Mouse (Mus musculus) midbrain, embryonic 10.5 days (tissue): ENCODE data around the gene Snapc1. TPM values are rescaled to one million over a fixed set of nuclear protein-coding genes. Genes with fewer than 3 reads are reported as not detected.

Source experiments
- DNase-seq: peaks from one replicate; pipeline ENCODE4 v3.0.0-alpha.2; 2017; ENCODE audit warnings: low spot score
- H3K27ac ChIP-seq: fragments of 300-500 bp; sonication (generic); replicated peaks from 2 replicates; pipeline ENCODE4 v1.5.1; 2016; ENCODE audit warnings: mild to moderate bottlenecking
- H3K27me3 ChIP-seq: fragments of 300-500 bp; sonication (generic); 2 replicates; pipeline ENCODE4 v1.6.1; 2016; ENCODE audit warnings: low read depth, mild to moderate bottlenecking; ENCODE audit not compliant: poor library complexity, severe bottlenecking
- H3K36me3 ChIP-seq: fragments of 300-500 bp; sonication (generic); 2 replicates; pipeline ENCODE4 v1.6.1; 2016; ENCODE audit warnings: mild to moderate bottlenecking, moderate library complexity
- H3K4me1 ChIP-seq: fragments of 300-500 bp; sonication (generic); 2 replicates; pipeline ENCODE4 v1.6.1; 2016
- H3K4me3 ChIP-seq: fragments of 300-500 bp; sonication (generic); 2 replicates; pipeline ENCODE4 v1.5.1; 2016; ENCODE audit warnings: mild to moderate bottlenecking, moderate library complexity
- H3K9me3 ChIP-seq: fragments of 300-500 bp; sonication (generic); replicated peaks from 2 replicates; pipeline ENCODE4 v1.6.1; 2016; ENCODE audit warnings: mild to moderate bottlenecking
- WGBS: fragments of 180-500 bp; shearing (Covaris S2); methylation state at CpG from one replicate; pipeline ENCODE4 v1.1.7; 2016; 5-methylcytosine and 5-hydroxymethylcytosine counted together
- polyA plus RNA-seq: library from polyadenylated mRNA; unstranded; fragments of >200 nt; fragmentation: Nextera tagmentation; extraction: Ambion mirVana; gene quantifications from 2 replicates; pipeline ENCODE4 v1.2.1, GENCODE M21; 2016

Snapc1 gene
- polyA plus RNA-seq, 1 experiment from 2014 or later: 22.8 TPM

GRCm38 (mm10) chr12:74002449-74002848, 38.2 kb downstream of the Snapc1 start:
- 92% methylated on average over 9 of the region's 9 CpGs for WGBS
- H3K9me3 ChIP-seq: no peaks in the 10 kb centered on the region
- no peaks in the 10 kb centered on the region for H3K36me3 ChIP-seq
- H3K27ac ChIP-seq: no peak overlapping the region
- H3K4me1 ChIP-seq: peaks cover 8% of the 10 kb centered on the region
- DNase-seq: no peak
- no peak overlapping the region for H3K4me3 ChIP-seq
- peaks cover 24% of the 10 kb centered on the region for H3K27me3 ChIP-seq

DNA sequence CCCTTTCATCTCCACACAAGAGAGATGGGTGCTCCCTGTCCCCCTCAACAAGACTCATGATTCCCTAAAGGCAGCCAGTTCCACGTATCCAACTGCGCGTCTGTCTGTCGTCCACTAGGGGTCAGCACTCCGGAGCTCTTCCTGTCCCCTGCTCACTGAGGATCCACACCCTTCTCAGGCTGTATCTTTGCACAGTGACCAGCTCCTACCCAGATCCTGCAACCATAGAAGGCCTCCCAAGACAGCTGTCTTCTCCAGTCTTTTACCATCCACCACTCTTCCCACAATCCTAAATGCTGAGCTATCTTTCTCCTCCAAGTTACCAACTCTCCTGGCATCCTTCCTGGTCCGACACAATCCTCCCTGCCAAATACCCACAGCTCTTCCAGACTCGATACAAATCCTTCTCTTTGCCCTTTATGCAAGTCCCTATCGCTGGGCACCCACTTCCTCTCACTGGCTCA, 45.2 kb downstream of the Snapc1 start:
- Histone ChIP-seq H3K27me3 (no peaks in the 10 kb centered on the region), H3K36me3 (no peaks in the 10 kb centered on the region), H3K27ac (no peak overlapping the region), H3K4me1 (0 out of 2 replicates have a peak, but pooled peaks cover 5% of the 10 kb centered on the region), H3K9me3 (no peaks in the 10 kb centered on the region), H3K4me3 (no peak overlapping the region)
- DNase-seq: peak; percentile 48
- WGBS: 26% methylated on average over 8 of the region's 8 CpGs

GRCm38 (mm10) chr12:74013739-74014138, 49.5 kb downstream of the Snapc1 start:
- H3K9me3 ChIP-seq: no peaks in the 10 kb centered on the region
- 2% methylated on average over 6 of the region's 6 CpGs for WGBS

DNA sequence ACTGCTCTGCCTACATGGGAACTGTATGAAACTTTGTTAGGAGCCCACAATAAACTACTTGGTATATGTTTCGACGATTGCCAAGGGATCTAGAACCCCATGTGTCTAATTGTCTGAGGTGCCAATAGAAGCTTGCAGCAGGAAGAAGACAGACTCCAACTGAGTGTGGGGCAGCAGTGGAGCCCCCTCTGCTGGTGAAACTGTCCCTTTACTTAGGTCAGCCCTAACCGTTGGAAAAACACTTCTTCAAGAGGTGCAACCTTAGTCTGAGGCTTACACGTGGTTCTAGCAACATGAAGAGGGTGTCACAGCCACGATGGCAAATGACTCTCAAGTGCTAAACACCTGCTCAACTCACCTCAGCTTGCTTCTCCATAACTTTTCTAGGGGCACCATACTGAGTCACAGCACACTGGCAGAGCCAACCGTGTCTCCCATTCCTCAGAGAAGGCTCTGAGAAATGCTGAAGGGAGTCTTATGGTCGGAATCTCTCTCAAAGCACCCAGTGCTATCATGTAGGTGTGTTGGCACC, 50.5 kb downstream of the Snapc1 start:
- Histone ChIP-seq H3K4me1 (0 out of 2 replicates have a peak, but pooled peaks cover 5% of the 10 kb centered on the region), H3K36me3 (no peaks in the 10 kb centered on the region), H3K4me3 (no peak overlapping the region), H3K27me3 (no peaks in the 10 kb centered on the region), H3K9me3 (no peaks in the 10 kb centered on the region), H3K27ac (no peak overlapping the region)
- DNase-seq: no peak
- 64% methylated on average over 7 of the region's 7 CpGs for WGBS

More at GRCm38 (mm10) chr12:74013739-74014138, 49.5 kb downstream of the Snapc1 start:
- peak; percentile 78 for DNase-seq
- no peak overlapping the region for H3K27ac ChIP-seq
- H3K27me3 ChIP-seq: no peaks in the 10 kb centered on the region
- no peak overlapping the region for H3K4me3 ChIP-seq
- no peaks in the 10 kb centered on the region for H3K36me3 ChIP-seq
- H3K4me1 ChIP-seq: 0 out of 2 replicates have a peak, but pooled peaks cover 5% of the 10 kb centered on the region

DNA sequence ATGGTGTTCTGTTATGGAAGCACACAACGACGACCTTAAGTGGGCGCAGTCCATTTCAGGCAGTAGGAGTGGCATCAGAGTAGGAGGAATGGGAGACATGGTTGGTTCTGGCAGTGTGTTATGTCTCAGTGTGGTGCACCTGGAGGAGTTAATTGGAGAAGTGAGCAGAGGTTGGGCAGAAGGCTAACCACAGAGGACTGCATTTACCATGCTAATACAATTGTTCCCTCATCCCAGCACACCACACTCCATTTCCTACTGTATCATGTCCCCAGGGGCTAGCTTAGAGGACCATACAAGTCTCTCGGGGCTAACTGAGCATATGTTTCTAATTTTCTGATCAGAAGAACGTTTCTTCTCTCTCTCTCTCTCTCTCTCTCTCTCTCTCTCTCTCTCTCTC, 51.2 kb downstream of the Snapc1 start:
- no peak overlapping the region for H3K27ac ChIP-seq
- WGBS: 79% methylated on average over 5 of the region's 5 CpGs
- no peaks in the 10 kb centered on the region for H3K36me3 ChIP-seq
- no peaks in the 10 kb centered on the region for H3K27me3 ChIP-seq
- H3K9me3 ChIP-seq: no peaks in the 10 kb centered on the region
- DNase-seq: no peak
- no peak overlapping the region for H3K4me3 ChIP-seq
- 0 out of 2 replicates have a peak, but pooled peaks cover 5% of the 10 kb centered on the region for H3K4me1 ChIP-seq

DNA sequence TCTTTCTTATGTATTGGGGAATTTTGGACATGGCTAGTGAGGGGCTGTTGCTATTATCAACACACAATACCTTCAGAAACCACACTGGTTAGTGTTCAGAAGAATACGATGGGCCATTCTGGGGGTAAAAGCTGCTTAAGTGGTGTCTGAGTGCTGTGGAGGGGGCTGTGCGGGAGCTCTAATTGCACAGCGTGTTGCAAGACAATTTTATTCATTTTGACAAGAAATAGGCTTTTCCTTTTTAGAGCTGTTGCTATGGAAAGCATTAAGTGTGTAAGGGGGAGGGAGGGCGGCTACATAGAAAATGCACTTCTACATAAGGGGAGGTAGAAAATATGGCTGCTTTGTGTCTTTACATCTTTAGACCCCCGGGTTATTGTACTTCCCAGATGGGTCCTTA, 59.0 kb downstream of the Snapc1 start:
- H3K36me3 ChIP-seq: no peaks in the 10 kb centered on the region
- H3K9me3 ChIP-seq: no peaks in the 10 kb centered on the region
- H3K4me3 ChIP-seq: no peak overlapping the region
- WGBS: 69% methylated on average over 5 of the region's 5 CpGs
- no peaks in the 10 kb centered on the region for H3K27me3 ChIP-seq
- H3K4me1 ChIP-seq: peaks cover 4% of the 10 kb centered on the region; the same call in 1 of the 2 replicates
- DNase-seq: no peak
- H3K27ac ChIP-seq: no peak overlapping the region

GRCm38 (mm10) chr12:74024912-74025311, 60.6 kb downstream of the Snapc1 start:
- Histone ChIP-seq H3K27ac (no peak overlapping the region), H3K4me3 (no peak overlapping the region), H3K4me1 (peaks cover 4% of the 10 kb centered on the region; the same call in 1 of the 2 replicates), H3K9me3 (no peaks in the 10 kb centered on the region), H3K36me3 (no peaks in the 10 kb centered on the region), H3K27me3 (no peaks in the 10 kb centered on the region)
- 93% methylated on average over 2 of the region's 2 CpGs for WGBS
- no peak for DNase-seq

Other genes with a start within 250 kb of the Snapc1 start
- 83.3 and 95.0 TPM in 2 replicates for gene Hif1a, start 63.1 kb upstream of the Snapc1 start, polyA plus RNA-seq
- gene Gm49321, start 26.8 kb upstream of the Snapc1 start, polyA plus RNA-seq: 16.3 and 17.1 TPM in 2 replicates
- 1.8 and 3.6 TPM in 2 replicates for gene Syt16, start 33.2 kb downstream of the Snapc1 start, polyA plus RNA-seq